Mouse (Mus musculus) erythroblast, adult 5-6 weeks (primary cell): ENCODE measurements around the gene Ntn5. TPM values are rescaled to one million over a fixed set of nuclear protein-coding genes. Genes with fewer than 3 reads are reported as not detected.
A peak's percentile ranks its signal among the peaks of the same experiment; 100 is the strongest.

ENCODE experiments used
- ATAC-seq: replicated peaks from 2 replicates; pipeline ENCODE4 v1.8.0; 2016; ENCODE audit warnings: moderate number of reproducible peaks, mild to moderate bottlenecking, moderate TSS enrichment, inconsistent platforms; ENCODE audit not compliant: poor library complexity, low FRiP score, severe bottlenecking
- total RNA-seq, 2 experiments: library from RNA; stranded (forward) in 1 of 2; stranded (reverse) in 1 of 2; fragments of 150-400 nt in 1 of 2; fragments of 200-764, 138-1000 nt in 1 of 2; gene quantifications; 2 replicates each; pipeline versions ENCODE4 v1.2.3 to v1.2.4; 2015 to 2017; ENCODE audit warnings: low replicate concordance in 2 of 2

Ntn5 gene
- total RNA-seq, 2 experiments from 2014 or later: not detected

DNA sequence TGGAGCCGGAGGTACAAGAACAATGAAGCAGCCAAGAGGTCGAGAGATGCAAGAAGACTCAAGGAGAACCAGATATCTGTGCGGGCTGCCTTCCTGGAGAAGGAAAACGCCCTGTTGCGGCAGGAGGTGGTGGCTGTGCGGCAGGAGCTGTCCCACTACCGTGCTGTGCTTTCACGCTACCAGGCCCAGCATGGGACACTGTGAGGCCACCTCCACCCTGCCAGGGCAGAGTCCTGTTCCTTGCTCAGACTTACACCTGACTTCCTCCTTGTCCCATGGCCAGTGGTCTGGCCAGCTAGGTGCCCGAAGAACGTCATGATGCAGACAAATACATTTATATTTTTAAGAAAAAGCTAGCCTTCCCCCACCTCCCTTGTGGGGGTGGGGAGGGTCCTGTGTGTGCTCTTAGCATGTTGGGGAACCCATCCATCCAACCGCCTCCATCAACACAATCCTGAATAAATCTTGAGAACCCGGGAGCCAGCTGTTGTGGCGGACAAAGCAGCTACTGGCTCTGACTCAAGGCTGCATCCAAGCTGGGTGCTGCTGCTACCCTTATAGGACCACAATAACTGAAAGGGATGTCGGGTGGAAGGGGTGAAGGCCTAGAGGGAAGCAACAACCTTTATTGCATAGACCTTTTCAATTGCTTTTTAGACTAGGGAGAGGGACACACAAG is 26.0 kb downstream of the Ntn5 start:
- no peak for ATAC-seq

DNA sequence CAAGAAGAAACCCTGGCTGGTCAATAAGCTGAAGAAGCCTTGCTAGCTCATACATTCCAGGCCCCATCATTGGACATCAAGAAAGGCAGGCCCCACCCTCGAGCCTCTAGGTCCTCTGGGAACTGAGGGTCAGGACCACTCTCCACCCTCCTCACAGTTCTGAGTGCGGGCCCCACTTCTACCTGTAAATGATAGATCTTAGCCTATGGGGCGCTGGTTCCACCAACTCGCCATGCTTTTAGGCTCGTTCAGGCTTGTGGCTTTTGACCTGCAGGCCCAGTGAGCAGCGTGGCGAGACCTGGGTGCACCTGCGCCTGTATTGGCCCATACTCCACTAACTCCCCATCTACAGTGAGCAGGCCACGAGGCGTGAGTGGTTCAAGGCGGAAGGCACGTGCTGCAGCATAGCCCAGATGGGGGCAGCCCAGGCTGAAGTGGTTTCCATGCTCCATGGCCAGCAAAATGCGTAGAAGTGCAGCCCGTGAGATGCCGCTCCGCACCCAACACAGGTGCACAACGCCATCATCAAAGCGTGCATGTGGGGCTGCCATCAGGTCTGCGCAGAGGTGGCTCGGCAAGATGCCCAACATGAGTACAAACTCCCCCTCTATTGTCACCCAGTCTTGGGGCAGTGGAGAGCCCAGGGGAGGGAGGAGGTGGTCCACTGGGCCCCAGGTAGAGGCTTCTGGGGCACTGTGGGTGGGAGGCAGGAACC is 26.8 kb downstream of the Ntn5 start:
- no peak for ATAC-seq

DNA sequence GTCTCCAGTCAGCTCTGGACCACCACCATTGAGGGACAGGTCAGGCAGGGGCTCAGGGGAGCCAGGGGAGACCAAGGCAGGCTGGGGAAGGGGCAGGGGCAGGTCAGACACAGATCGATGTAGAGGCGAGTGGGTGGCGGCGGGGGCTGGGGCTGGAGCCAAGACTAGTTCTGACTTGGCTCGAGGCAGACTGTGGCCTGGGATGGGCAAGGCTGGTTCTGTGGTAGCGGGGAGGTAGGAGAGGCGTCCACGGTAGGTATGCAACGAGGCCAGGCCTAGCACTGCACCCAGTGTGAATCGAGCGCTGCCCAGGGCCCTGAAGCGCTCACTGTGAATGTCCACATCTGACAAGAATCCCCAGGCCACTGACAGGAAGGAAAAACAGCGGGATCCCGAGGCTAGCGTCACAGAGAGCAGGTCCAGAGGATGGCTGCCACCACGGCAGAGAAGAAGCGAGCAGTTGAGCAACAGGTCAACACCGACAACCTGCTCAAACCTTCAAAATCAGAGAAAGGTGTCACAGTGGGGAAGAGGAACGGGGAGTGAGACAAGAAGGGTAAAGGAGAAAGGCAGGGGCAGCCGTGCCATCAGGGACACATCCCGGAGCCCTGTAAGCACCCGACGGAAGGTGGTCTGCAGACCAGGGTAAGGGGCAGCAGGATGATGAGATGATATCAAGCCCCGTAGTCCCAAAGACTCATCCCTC is 27.6 kb downstream of the Ntn5 start:
- ATAC-seq: no peak

DNA sequence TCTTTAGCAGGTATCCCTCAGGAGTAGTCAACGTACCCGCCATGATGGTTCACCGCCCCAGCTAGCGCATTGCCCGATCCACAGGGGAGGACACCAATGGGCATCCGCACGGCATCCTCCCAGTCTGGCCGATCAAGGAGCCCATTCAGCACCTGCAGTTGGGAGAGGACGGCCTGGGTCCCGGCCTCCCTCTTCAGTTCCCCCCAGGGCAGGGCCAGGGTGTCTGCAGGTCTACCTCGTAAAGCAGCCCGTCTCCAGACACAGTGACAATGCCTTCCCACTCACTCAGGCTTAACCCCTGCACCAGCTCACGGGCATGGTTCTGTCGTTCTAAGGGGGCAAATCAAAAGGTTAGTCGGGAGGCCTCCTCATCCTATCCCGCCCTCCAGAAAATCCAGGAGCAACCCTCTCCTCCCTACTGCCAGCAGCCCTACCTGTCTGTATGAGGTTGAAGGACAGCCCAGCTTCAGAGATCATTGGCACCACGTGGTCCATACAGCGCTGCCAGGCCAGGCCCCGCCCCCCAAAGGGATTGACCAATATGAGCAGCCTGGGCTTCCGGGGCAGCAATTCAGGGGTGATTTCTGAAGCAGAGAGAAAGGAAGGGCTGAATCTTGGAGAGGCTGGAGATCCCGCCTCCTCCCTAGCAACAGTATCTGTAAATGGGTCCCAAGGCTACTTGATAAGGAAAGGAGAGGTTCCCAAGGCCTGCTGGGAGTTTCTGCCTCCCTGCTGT is 28.4 kb downstream of the Ntn5 start:
- no peak for ATAC-seq

GRCm38 (mm10) chr7:45713396-45713795 is 29.6 kb downstream of the Ntn5 start:
- ATAC-seq: no peak

DNA sequence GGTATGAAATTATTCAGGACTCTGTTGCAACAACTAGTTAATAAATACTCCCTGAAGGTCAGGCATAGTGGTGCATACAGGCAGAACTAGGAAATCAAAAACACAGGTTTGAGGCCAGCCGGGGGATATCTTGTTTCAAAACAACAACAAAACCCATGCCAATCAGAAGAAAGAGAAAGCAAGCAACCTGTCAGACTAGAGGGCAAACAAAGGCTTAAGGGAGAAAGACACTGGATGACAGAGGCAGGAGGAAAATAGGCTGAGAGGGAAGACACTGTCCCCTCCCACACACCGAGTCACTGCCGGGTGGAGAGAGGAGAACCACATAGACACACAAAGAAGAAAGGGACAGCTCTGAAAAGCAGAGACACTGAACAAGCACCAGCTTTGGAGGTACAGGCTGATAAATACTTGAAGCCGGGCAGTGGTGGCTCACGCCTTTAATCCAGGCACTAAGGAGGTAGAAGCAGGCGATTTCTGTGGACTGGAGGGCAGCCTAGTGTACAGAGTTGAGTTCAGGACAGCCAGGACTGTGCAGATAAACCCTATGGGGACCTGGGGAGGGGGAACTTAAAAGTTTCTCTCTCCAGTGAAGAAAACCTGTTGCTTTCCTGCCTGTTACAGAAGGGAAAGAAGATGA is 30.2 kb downstream of the Ntn5 start:
- no peak for ATAC-seq

- ATAC-seq: peak; percentile 45
These were observed 30.8 kb downstream of the Ntn5 start for GRCm38 (mm10) chr7:45714630-45715089.

DNA sequence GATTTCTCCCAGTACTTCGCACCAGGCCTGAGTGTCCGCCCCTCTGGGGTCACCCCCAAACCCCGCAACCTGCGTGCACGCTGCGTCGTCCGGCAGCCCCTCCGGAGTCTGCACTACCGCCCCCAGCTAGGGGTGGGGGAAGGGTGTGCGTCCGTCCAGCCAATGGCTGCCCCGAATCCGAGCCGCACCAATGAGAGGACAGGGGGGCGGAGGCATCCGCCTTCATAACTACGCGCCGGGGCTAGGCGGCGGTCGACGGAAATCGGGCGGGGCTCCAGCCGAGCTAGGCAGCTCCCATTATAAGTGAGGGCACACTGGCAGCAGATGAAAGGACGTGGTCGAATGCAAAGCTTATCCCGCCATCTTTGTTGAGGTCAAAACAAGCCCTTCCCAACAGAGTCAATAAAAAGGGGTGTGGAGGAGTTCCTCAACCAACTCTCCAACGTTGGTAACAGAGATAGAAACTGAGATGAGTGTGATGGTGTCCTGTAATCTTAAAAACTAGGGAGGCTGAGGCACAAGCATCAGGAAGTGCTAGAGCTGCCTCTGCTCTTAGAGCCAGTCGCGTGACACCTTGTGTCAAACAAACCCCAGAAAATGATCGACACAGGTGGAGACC is 31.4 kb downstream of the Ntn5 start, which contains the start of gene Rpl18:
Rpl18 (plus strand) TSS at position 368 of the 619 bp plus-strand sequence.
- ATAC-seq: peak; percentile 81

GRCm38 (mm10) chr7:45715741-45716459 is 32.1 kb downstream of the Ntn5 start:
- ATAC-seq: no peak

GRCm38 (mm10) chr7:45716460-45716857 is 32.6 kb downstream of the Ntn5 start:
- no peak for ATAC-seq

GRCm38 (mm10) chr7:45716952-45717917 is 33.4 kb downstream of the Ntn5 start:
- peak; percentile 44 for ATAC-seq

DNA sequence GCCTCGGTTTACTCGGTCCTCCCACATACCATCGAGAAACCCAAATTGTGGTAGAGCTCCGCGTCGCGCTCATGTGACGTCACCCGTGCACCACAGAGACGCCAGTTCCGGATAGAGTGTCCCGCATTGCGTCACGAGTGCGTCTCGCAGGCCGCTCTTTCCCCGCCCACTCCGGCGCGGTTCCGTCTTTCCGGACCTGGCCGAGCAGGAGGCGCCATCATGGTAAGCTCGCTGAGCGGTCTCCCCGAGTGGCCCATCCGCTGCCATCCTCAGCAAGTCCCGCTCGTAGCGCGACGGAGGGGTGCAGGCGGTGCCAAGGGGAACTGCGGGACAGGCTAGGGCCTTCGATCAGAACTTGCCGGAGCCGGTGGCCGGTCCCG is 34.1 kb downstream of the Ntn5 start, which contains the start of gene Sphk2:
Sphk2 (minus strand) TSS at position 85 of the 380 bp plus-strand sequence.
- ATAC-seq: peak; percentile 72

DNA sequence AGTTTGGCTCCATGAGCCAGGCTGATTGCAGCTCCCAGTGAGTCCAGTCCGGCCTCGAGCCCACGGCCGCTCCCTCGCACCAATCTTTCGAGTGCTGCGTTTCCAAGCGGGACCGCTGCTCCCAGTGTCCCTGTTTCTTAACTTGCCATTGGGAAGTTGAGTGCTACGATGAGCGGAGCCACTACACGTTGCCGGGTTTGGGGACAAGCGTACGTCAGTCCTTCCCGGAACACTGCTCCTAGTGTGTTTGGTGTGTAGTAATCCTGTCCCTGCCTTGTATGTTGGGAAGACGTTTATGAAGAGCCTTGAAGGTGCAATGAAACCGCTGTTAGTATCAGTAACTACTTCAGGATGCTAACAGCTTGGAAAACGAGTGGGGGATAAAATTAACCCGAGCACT is 34.5 kb downstream of the Ntn5 start:
- ATAC-seq: no peak

- no peak for ATAC-seq
These were observed 35.4 kb downstream of the Ntn5 start for GRCm38 (mm10) chr7:45719180-45719579.

- ATAC-seq: no peak
These were observed 36.1 kb downstream of the Ntn5 start for GRCm38 (mm10) chr7:45719738-45720412.

DNA sequence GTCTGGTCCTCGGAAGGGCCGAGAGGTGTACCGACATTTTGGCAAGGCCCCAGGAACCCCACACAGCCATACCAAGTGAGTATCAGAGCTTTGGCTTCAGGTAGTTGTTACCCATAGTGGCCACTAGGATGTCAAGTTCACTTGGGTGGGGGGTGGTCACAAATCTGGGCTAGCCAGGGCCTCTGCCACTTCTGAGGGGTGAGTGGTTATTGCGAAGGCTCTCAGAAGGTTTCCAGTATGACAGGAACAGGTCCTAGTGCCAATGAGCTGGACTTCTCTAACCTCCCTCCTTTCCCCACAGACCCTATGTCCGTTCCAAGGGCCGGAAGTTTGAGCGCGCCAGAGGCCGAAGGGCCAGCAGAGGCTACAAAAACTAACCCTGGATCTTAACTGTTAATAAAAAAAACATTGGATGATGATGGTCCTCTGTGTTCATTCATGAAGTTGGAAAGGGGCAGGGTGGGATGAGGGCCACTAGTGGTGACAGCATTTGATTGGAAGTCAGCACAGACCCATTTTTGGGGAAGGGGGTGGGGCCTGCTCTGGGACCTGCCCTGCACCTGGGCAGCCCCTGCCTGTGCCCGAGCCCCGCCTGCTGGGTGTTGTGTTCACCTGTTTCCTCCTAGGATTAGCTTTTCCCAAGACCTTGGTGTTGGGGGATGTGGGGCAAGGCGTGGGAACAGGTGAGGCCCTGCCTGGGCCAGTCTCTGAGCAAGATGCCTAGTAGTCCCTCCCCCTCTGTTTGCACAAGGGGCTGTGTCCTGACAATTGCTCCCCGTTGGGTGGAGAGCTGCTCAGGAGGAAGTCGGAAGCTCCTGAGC is 36.8 kb downstream of the Ntn5 start, which contains the start of gene Fam83e:
Fam83e (plus strand) TSS at position 800 of the 821 bp plus-strand sequence.
- ATAC-seq: no peak
